Comparison of ENCODE assay signal across 19 mouse cellular contexts in the genomic region with DNA sequence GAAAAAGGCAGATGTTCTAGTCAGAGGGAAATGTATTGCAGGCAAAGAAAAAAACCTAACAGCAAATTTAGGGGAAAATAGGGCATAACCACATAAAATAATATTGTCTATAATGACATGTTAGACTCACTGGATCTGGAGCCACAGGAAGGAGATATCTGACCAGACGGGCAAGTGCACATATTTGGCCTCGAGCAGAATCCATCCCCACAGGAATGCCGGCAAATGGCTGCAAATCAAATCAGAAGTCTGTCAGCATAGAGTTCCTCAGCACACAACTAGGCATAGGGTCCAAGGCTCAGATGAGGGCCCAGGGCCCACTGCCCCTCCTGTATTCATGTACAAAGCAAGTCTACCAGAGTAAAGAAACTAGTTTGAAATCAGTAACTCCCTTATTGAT. TPM values are rescaled to one million over a fixed set of nuclear protein-coding genes. Genes with fewer than 3 reads are reported as not detected.
"Had no signal": no experiment of that assay in that cellular context is flagged by ENCODE, and none has a peak within 500 bp of the region (broad histone marks: within the 10 kb centered on the region; RNA-seq: fewer than 3 reads in every experiment).

No protein-coding gene starts in this region.

- H3K4me1 ChIP-seq: liver, embryonic 13.5 days; midbrain, embryonic 12.5 days; midbrain, embryonic 15.5 days; neural tube, embryonic 12.5 days had no signal

- H3K27me3 ChIP-seq: kidney, embryonic 15.5 days; liver, embryonic 13.5 days; midbrain, embryonic 12.5 days; midbrain, embryonic 15.5 days; neural tube, embryonic 12.5 days; neural tube, embryonic 15.5 days had no signal

- H3K4me2 ChIP-seq: kidney, embryonic 15.5 days; liver, embryonic 13.5 days; midbrain, embryonic 12.5 days; midbrain, embryonic 15.5 days; neural tube, embryonic 12.5 days; neural tube, embryonic 15.5 days had no signal

- ATAC-seq: midbrain, embryonic 15.5 days had no signal

- H3K36me3 ChIP-seq: liver, embryonic 13.5 days; midbrain, embryonic 12.5 days; midbrain, embryonic 15.5 days; neural tube, embryonic 12.5 days; neural tube, embryonic 15.5 days had no signal

- DNase-seq: kidney, adult 8-10 months; kidney, postnatal 10 days; kidney, postnatal 36 days; layer of hippocampus, postnatal 36 days; liver, embryonic 13.5 days; lung, adult 2 months; lung, postnatal 14 days; thymus, adult 18-20 months; thymus, postnatal 36 days had no signal

- H3K4me3 ChIP-seq: kidney, embryonic 15.5 days; left cerebral cortex, adult 2 months; liver, embryonic 13.5 days; midbrain, embryonic 12.5 days; midbrain, embryonic 15.5 days; neural tube, embryonic 12.5 days; neural tube, embryonic 15.5 days had no signal

- H3K9me3 ChIP-seq: kidney, embryonic 15.5 days; liver, embryonic 13.5 days; midbrain, embryonic 12.5 days; midbrain, embryonic 15.5 days; neural tube, embryonic 15.5 days had no signal

- H3K9ac ChIP-seq: kidney, embryonic 15.5 days; liver, embryonic 13.5 days; midbrain, embryonic 12.5 days; midbrain, embryonic 15.5 days; neural tube, embryonic 12.5 days; neural tube, embryonic 15.5 days had no signal

- H3K27ac ChIP-seq: kidney, embryonic 15.5 days; left cerebral cortex, adult 2 months; liver, embryonic 13.5 days; macrophage; midbrain, embryonic 12.5 days; midbrain, embryonic 15.5 days; neural tube, embryonic 12.5 days; neural tube, embryonic 15.5 days had no signal

RNA-seq across cellular contexts. Expression of a gene that starts 27.5 kb away (rescaled TPM):
- total RNA-seq: liver, adult 2 months; megakaryocyte, adult 5-6 weeks had no signal
- polyA plus RNA-seq: liver, adult 2 months; liver, embryonic 13.5 days; liver, embryonic 16.5 days; macrophage had no signal
